Mouse (Mus musculus): ENCODE data around the gene Nr2e1.

GRCm38 (mm10) chr10:42585596-42586305, 2.3 kb upstream of the Nr2e1 start:
- TF ChIP-seq CTCF (conservative IDR thresholded peaks at IDR 0.05; ENCODE audit: low read length) (no peak), NANOG (IDR thresholded peaks at IDR 0.05; ENCODE audit: borderline replicate concordance, low read length) (no peak)
